Mouse (Mus musculus): ENCODE results near the gene Kl.

DNA sequence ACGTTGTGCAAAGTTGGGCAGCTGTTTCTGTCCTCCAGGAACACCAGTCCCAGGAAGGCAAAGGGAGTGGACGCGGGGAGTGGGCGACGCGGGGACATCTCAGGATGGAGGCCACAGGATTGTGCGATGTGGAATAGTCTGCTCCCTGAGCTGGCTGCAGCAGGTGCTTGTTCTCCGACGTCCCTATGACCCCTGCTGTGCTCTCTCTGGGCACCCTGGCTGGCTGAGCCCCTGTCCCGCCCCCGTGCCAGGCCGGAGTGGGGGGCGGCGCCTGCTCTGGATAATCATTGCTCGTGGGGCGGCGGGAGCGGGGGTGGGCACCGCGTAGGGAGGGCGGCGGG is at the start of gene Kl:
- TF ChIP-seq E2F4 (IDR thresholded peaks at IDR 0.05; ENCODE audit: insufficient read depth), result no peak
- TF ChIP-seq USF1 (IDR thresholded peaks at IDR 0.05; ENCODE audit: low read depth), result no peak
- no peak for TF ChIP-seq MYOD1 (IDR thresholded peaks at IDR 0.05; ENCODE audit: control insufficient read depth in 1 of 3, insufficient read length in 2 of 3, low read depth in 2 of 3)
- TF ChIP-seq POLR2A (IDR thresholded peaks at IDR 0.05; ENCODE audit: insufficient read length, low read depth), result no peak
- no peak for TF ChIP-seq TCF3 (IDR thresholded peaks at IDR 0.05; ENCODE audit: insufficient read length, low read depth)
- TF ChIP-seq TCF12 (IDR thresholded peaks at IDR 0.05; ENCODE audit: insufficient read depth, poor library complexity, severe bottlenecking), result no peak
- TF ChIP-seq POLR2AphosphoS2 (IDR thresholded peaks at IDR 0.05; ENCODE audit: insufficient read length, low read depth), result no peak
- TF ChIP-seq MAX (IDR thresholded peaks at IDR 0.05; ENCODE audit: low read depth), result no peak
- TF ChIP-seq CEBPB (IDR thresholded peaks at IDR 0.05; ENCODE audit: insufficient read depth, poor library complexity, severe bottlenecking), result no peak
- no peak for TF ChIP-seq SRF (IDR thresholded peaks at IDR 0.05; ENCODE audit: control insufficient read depth, insufficient read length, low read depth)
- no peak for TF ChIP-seq REST (IDR thresholded peaks at IDR 0.05; ENCODE audit: insufficient read depth, insufficient read length)
- no peak for TF ChIP-seq MYOG (IDR thresholded peaks at IDR 0.05; ENCODE audit: control insufficient read depth in 1 of 3, insufficient read depth in 1 of 3, insufficient read length in 2 of 3, low read depth in 2 of 3)
